Mouse (Mus musculus) embryonic facial prominence, embryonic 11.5 days (tissue): ENCODE data around the gene Cacna2d4. TPM values are rescaled to one million over a fixed set of nuclear protein-coding genes. Genes with fewer than 3 reads are reported as not detected.

Experiments
- ATAC-seq: fragments of 200-750 bp; cut with Nextera tagmentation; replicated peaks from 2 replicates; pipeline ENCODE4 v1.8.0; 2017; ENCODE audit warnings: low read depth; ENCODE audit not compliant: insufficient number of reproducible peaks, low FRiP score, low TSS enrichment
- DNase-seq: peaks from one replicate; pipeline ENCODE4 v3.0.0-alpha.2; 2015; ENCODE audit warnings: low spot score
- H3K27ac ChIP-seq: fragments of 300-500 bp; sonication (generic); replicated peaks from 2 replicates; pipeline ENCODE4 v1.5.1; 2014; ENCODE audit warnings: mild to moderate bottlenecking, low read depth, low read length, control low read depth
- H3K27me3 ChIP-seq: fragments of 300-500 bp; sonication (generic); 2 replicates; pipeline ENCODE4 v1.6.1; 2014; ENCODE audit warnings: mild to moderate bottlenecking, low read length, moderate library complexity, mixed read lengths; ENCODE audit not compliant: control insufficient read depth, insufficient read depth
- H3K36me3 ChIP-seq: fragments of 300-500 bp; sonication (generic); replicated peaks from 2 replicates; pipeline ENCODE4 v1.6.1; 2014; ENCODE audit warnings: low read depth, mild to moderate bottlenecking, low read length, moderate library complexity, mixed read lengths; ENCODE audit not compliant: control insufficient read depth, insufficient read depth
- H3K4me1 ChIP-seq: fragments of 300-500 bp; sonication (generic); 2 replicates; pipeline ENCODE4 v1.6.1; 2014; ENCODE audit warnings: low read length, mixed read lengths; ENCODE audit not compliant: control insufficient read depth, insufficient read depth
- H3K4me2 ChIP-seq: fragments of 300-500 bp; sonication (generic); 2 replicates; pipeline ENCODE4 v1.6.1; 2014; ENCODE audit warnings: low read depth, mild to moderate bottlenecking, control low read depth, low read length, moderate library complexity
- H3K4me3 ChIP-seq: fragments of 300-500 bp; sonication (generic); 2 replicates; pipeline ENCODE4 v1.5.1; 2014; ENCODE audit warnings: low read depth, low read length, control low read depth
- H3K9ac ChIP-seq: fragments of 300-500 bp; sonication (generic); replicated peaks from 2 replicates; pipeline ENCODE4 v1.6.1; 2014; ENCODE audit warnings: mild to moderate bottlenecking, control low read depth, low read length
- H3K9me3 ChIP-seq: fragments of 300-500 bp; sonication (generic); replicated peaks from 2 replicates; pipeline ENCODE4 v1.6.1; 2016; ENCODE audit warnings: mild to moderate bottlenecking, low read length, inconsistent platforms, mixed read lengths; ENCODE audit not compliant: control insufficient read depth
- WGBS: fragments of 180-500 bp; shearing (Covaris S2); extraction: QIAGEN DNeasy Blood & Tissue Kit; methylation state at CpG from one replicate; pipeline ENCODE4 v1.1.7; 2014; 5-methylcytosine and 5-hydroxymethylcytosine counted together
- polyA plus RNA-seq: library from polyadenylated mRNA; unstranded; fragments of >200 nt; fragmentation: Nextera tagmentation; extraction: Ambion mirVana; gene quantifications from 2 replicates; pipeline ENCODE4 v1.2.1, GENCODE M21; 2014

Gene Cacna2d4
- polyA plus RNA-seq, 1 experiment from 2014 or later, result not detected

- no peak for DNase-seq
- no peak overlapping the region for H3K4me3 ChIP-seq
- 89% methylated on average over 6 of the region's 6 CpGs for WGBS
- H3K9ac ChIP-seq, result no peak overlapping the region
- no peaks in the 10 kb centered on the region for H3K4me1 ChIP-seq
- H3K27me3 ChIP-seq, result no peaks in the 10 kb centered on the region
- no peak for ATAC-seq
- no peaks in the 10 kb centered on the region for H3K36me3 ChIP-seq
- no peaks in the 10 kb centered on the region for H3K9me3 ChIP-seq
- H3K27ac ChIP-seq, result no peak overlapping the region
- no peak overlapping the region for H3K4me2 ChIP-seq
These were observed 10.6 kb upstream of the Cacna2d4 start for GRCm38 (mm10) chr6:119225731-119226130.

- Histone ChIP-seq H3K4me1 (no peaks in the 10 kb centered on the region), H3K9ac (no peak overlapping the region), H3K9me3 (no peaks in the 10 kb centered on the region), H3K27me3 (no peaks in the 10 kb centered on the region), H3K4me2 (no peak overlapping the region), H3K4me3 (no peak overlapping the region), H3K27ac (no peak overlapping the region), H3K36me3 (no peaks in the 10 kb centered on the region)
- WGBS, result 91% methylated on average over 8 of the region's 8 CpGs
- ATAC-seq, result no peak
- DNase-seq, result no peak
These were observed 9.3 kb upstream of the Cacna2d4 start for GRCm38 (mm10) chr6:119227001-119227400.

GRCm38 (mm10) chr6:119228861-119229603, 7.3 kb upstream of the Cacna2d4 start:
- no peaks in the 10 kb centered on the region for H3K27me3 ChIP-seq
- no peaks in the 10 kb centered on the region for H3K36me3 ChIP-seq
- H3K4me3 ChIP-seq, result no peak overlapping the region
- no peak overlapping the region for H3K4me2 ChIP-seq
- no peaks in the 10 kb centered on the region for H3K4me1 ChIP-seq
- H3K27ac ChIP-seq, result no peak overlapping the region
- no peak for DNase-seq
- H3K9ac ChIP-seq, result no peak overlapping the region
- H3K9me3 ChIP-seq, result no peaks in the 10 kb centered on the region
- 79% methylated on average over 11 of the region's 11 CpGs for WGBS
- ATAC-seq, result no peak

GRCm38 (mm10) chr6:119233066-119233465, 3.3 kb upstream of the Cacna2d4 start:
- Histone ChIP-seq H3K9ac (no peak overlapping the region), H3K4me2 (no peak overlapping the region), H3K9me3 (no peaks in the 10 kb centered on the region), H3K27ac (no peak overlapping the region), H3K4me3 (no peak overlapping the region), H3K27me3 (no peaks in the 10 kb centered on the region), H3K4me1 (no peaks in the 10 kb centered on the region), H3K36me3 (no peaks in the 10 kb centered on the region)
- peak; percentile 75 for DNase-seq
- WGBS, result 27% methylated on average over 3 of the region's 3 CpGs
- no peak for ATAC-seq

GRCm38 (mm10) chr6:119235441-119235840, 885 bp upstream of the Cacna2d4 start:
- no peak overlapping the region for H3K4me3 ChIP-seq
- H3K27me3 ChIP-seq, result no peaks in the 10 kb centered on the region
- no peak overlapping the region for H3K9ac ChIP-seq
- no peak overlapping the region for H3K4me2 ChIP-seq
- 79% methylated on average over 5 of the region's 5 CpGs for WGBS
- H3K36me3 ChIP-seq, result no peaks in the 10 kb centered on the region
- no peaks in the 10 kb centered on the region for H3K9me3 ChIP-seq
- H3K27ac ChIP-seq, result no peak overlapping the region
- ATAC-seq (no peak), DNase-seq (no peak)
- no peaks in the 10 kb centered on the region for H3K4me1 ChIP-seq

- H3K9ac ChIP-seq, result no peak overlapping the region
- no peaks in the 10 kb centered on the region; the same call in 1 of the 2 replicates for H3K4me1 ChIP-seq
- H3K4me2 ChIP-seq, result no peak overlapping the region
- ATAC-seq (no peak), DNase-seq (no peak)
- no peak overlapping the region for H3K27ac ChIP-seq
- no peaks in the 10 kb centered on the region for H3K9me3 ChIP-seq
- no peaks in the 10 kb centered on the region for H3K36me3 ChIP-seq
- H3K4me3 ChIP-seq, result no peak overlapping the region
- no peaks in the 10 kb centered on the region for H3K27me3 ChIP-seq
- 75% methylated on average over 8 of the region's 8 CpGs for WGBS
These were observed 1.2 kb downstream of the Cacna2d4 start for GRCm38 (mm10) chr6:119237427-119237989.

GRCm38 (mm10) chr6:119239341-119240005, 3.1 kb downstream of the Cacna2d4 start:
- Histone ChIP-seq H3K4me2 (no peak overlapping the region), H3K9me3 (no peaks in the 10 kb centered on the region), H3K27me3 (no peaks in the 10 kb centered on the region), H3K4me1 (no peaks in the 10 kb centered on the region; the same call in 1 of the 2 replicates), H3K4me3 (no peak overlapping the region), H3K36me3 (no peaks in the 10 kb centered on the region), H3K27ac (no peak overlapping the region), H3K9ac (no peak overlapping the region)
- DNase-seq (no peak), ATAC-seq (no peak)
- WGBS, result 70% methylated on average over 5 of the region's 5 CpGs

GRCm38 (mm10) chr6:119240256-119240655, 3.9 kb downstream of the Cacna2d4 start:
- Histone ChIP-seq H3K27me3 (no peaks in the 10 kb centered on the region), H3K36me3 (no peaks in the 10 kb centered on the region), H3K4me3 (no peak overlapping the region), H3K27ac (no peak overlapping the region), H3K4me2 (no peak overlapping the region), H3K9ac (no peak overlapping the region), H3K9me3 (no peaks in the 10 kb centered on the region), H3K4me1 (no peaks in the 10 kb centered on the region; the same call in 1 of the 2 replicates)
- 84% methylated on average over 7 of the region's 7 CpGs for WGBS
- ATAC-seq (no peak), DNase-seq (no peak)
